Mouse (Mus musculus) telencephalon, adult 2 months (tissue): Measurements from ENCODE around the gene Mpp5.

Experiments
- DNase-seq: peaks from one replicate; pipeline ENCODE4 v3.0.0-alpha.2; 2011; ENCODE audit warnings: low read depth, low spot score

The Mpp5 gene

GRCm38 (mm10) chr12:78748557-78749377 lies at the start of gene Mpp5:
Mpp5 (plus strand) TSS chr12:78748907.
- peak; percentile 87 for DNase-seq

GRCm38 (mm10) chr12:78717783-78718182 lies 30.9 kb upstream of the Mpp5 start:
- no peak for DNase-seq

GRCm38 (mm10) chr12:78727723-78728122 lies 21.0 kb upstream of the Mpp5 start:
- DNase-seq = no peak

- no peak for DNase-seq
Measured at GRCm38 (mm10) chr12:78739633-78740032, 9.1 kb upstream of the Mpp5 start.

- DNase-seq = no peak
Measured at GRCm38 (mm10) chr12:78740289-78740688, 8.4 kb upstream of the Mpp5 start.

GRCm38 (mm10) chr12:78746226-78746625 lies 2.5 kb upstream of the Mpp5 start:
- DNase-seq = no peak

GRCm38 (mm10) chr12:78747406-78747805 lies 1.3 kb upstream of the Mpp5 start:
- DNase-seq = no peak

GRCm38 (mm10) chr12:78748113-78748512 lies 594 bp upstream of the Mpp5 start:
- DNase-seq = no peak

- peak; percentile 6 for DNase-seq
Measured at GRCm38 (mm10) chr12:78749378-78749801, 683 bp downstream of the Mpp5 start.

- no peak for DNase-seq
Measured at GRCm38 (mm10) chr12:78761979-78762378, 13.3 kb downstream of the Mpp5 start.

- DNase-seq = no peak
Measured at GRCm38 (mm10) chr12:78769031-78769713, 20.5 kb downstream of the Mpp5 start.

GRCm38 (mm10) chr12:78773211-78773610 lies 24.5 kb downstream of the Mpp5 start:
- DNase-seq = no peak

GRCm38 (mm10) chr12:78777916-78778315 lies 29.2 kb downstream of the Mpp5 start:
- no peak for DNase-seq

GRCm38 (mm10) chr12:78778423-78779067 lies 29.8 kb downstream of the Mpp5 start:
- DNase-seq = no peak

GRCm38 (mm10) chr12:78788266-78788873 lies 39.7 kb downstream of the Mpp5 start:
- peak; percentile 23 for DNase-seq

GRCm38 (mm10) chr12:78790791-78791190 lies 42.1 kb downstream of the Mpp5 start:
- DNase-seq = no peak

GRCm38 (mm10) chr12:78794236-78794635 lies 45.5 kb downstream of the Mpp5 start:
- peak; percentile 10 for DNase-seq

GRCm38 (mm10) chr12:78800036-78800435 lies 51.3 kb downstream of the Mpp5 start:
- no peak for DNase-seq

- no peak for DNase-seq
Measured at GRCm38 (mm10) chr12:78801836-78802235, 53.1 kb downstream of the Mpp5 start.

GRCm38 (mm10) chr12:78814437-78814836 lies 65.7 kb downstream of the Mpp5 start:
- DNase-seq = no peak

- DNase-seq = no peak
Measured at GRCm38 (mm10) chr12:78834496-78834895, 85.8 kb downstream of the Mpp5 start.

GRCm38 (mm10) chr12:78839906-78840305 lies 91.2 kb downstream of the Mpp5 start:
- DNase-seq = no peak
